Mouse (Mus musculus) stomach, embryonic 14.5 days (tissue): ENCODE results near the gene Agbl3. TPM values are rescaled to one million over a fixed set of nuclear protein-coding genes. Genes with fewer than 3 reads are reported as not detected.

Experiments
- ATAC-seq: fragments of 200-750 bp; cut with Nextera tagmentation; 2 replicates; pipeline ENCODE4 v1.8.0; 2017; ENCODE audit warnings: low read depth, moderate TSS enrichment; ENCODE audit not compliant: insufficient number of reproducible peaks, insufficient read depth, low FRiP score
- H3K27ac ChIP-seq: fragments of 300-500 bp; sonication (generic); 2 replicates; pipeline ENCODE4 v1.5.1; 2014; ENCODE audit warnings: mild to moderate bottlenecking, low read length, moderate library complexity, mixed read lengths
- H3K27me3 ChIP-seq: fragments of 300-500 bp; sonication (generic); 2 replicates; pipeline ENCODE4 v1.6.1; 2014; ENCODE audit warnings: low read length, control low read depth, mixed read lengths; ENCODE audit not compliant: control insufficient read depth, insufficient read depth
- H3K36me3 ChIP-seq: fragments of 300-500 bp; sonication (generic); 2 replicates; pipeline ENCODE4 v1.6.1; 2014; ENCODE audit warnings: mild to moderate bottlenecking, control low read depth, low read length, moderate library complexity, mixed read lengths; ENCODE audit not compliant: control insufficient read depth, insufficient read depth
- H3K4me1 ChIP-seq: fragments of 300-500 bp; sonication (generic); 2 replicates; pipeline ENCODE4 v1.6.1; 2014; ENCODE audit warnings: low read length, control low read depth, mixed read lengths; ENCODE audit not compliant: control insufficient read depth, insufficient read depth
- H3K4me2 ChIP-seq: fragments of 300-500 bp; sonication (generic); replicated peaks from 2 replicates; pipeline ENCODE4 v1.6.1; 2014; ENCODE audit warnings: low read depth, low read length, control low read depth
- H3K4me3 ChIP-seq: fragments of 300-500 bp; sonication (generic); 2 replicates; pipeline ENCODE4 v1.5.1; 2014; ENCODE audit warnings: low read depth, low read length, control low read depth
- H3K9ac ChIP-seq: fragments of 300-500 bp; sonication (generic); replicated peaks from 2 replicates; pipeline ENCODE4 v1.6.1; 2014; ENCODE audit warnings: low read depth, mild to moderate bottlenecking, control low read depth, low read length, moderate library complexity, mixed read lengths
- H3K9me3 ChIP-seq: fragments of 300-500 bp; sonication (generic); 2 replicates; pipeline ENCODE4 v1.6.1; 2016; ENCODE audit warnings: low read depth, low read length, control low read depth; ENCODE audit not compliant: control insufficient read depth
- WGBS: fragments of 180-500 bp; shearing (Covaris S2); extraction: QIAGEN DNeasy Blood & Tissue Kit; methylation state at CpG from one replicate; pipeline ENCODE4 v1.1.7; 2014; 5-methylcytosine and 5-hydroxymethylcytosine counted together
- polyA plus RNA-seq: library from polyadenylated mRNA; unstranded; fragments of >200 nt; fragmentation: Nextera tagmentation; extraction: Ambion mirVana; gene quantifications from 2 replicates; pipeline ENCODE4 v1.2.1, GENCODE M21; 2014

Gene Agbl3
- 6.9 and 8.5 TPM in 2 replicates for polyA plus RNA-seq

GRCm38 (mm10) chr6:34780231-34780942, at the start of gene Agbl3:
Gene Agbl3 (plus strand): TSS chr6:34780432.
- Histone ChIP-seq H3K4me1 (no peaks in the 10 kb centered on the region), H3K27ac (peak within 1 kb of the TSS; percentile 98), H3K4me3 (peak within 1 kb of the TSS; percentile 74), H3K27me3 (no peaks in the 10 kb centered on the region), H3K4me2 (peak within 1 kb of the TSS; percentile 66), H3K9ac (peak within 1 kb of the TSS; percentile 87), H3K36me3 (no peaks in the 10 kb centered on the region), H3K9me3 (no peaks in the 10 kb centered on the region)
- ATAC-seq = peak; percentile 92; the same call in 1 of the 2 replicates
- WGBS = under 1% methylated on average over 57 of the region's 81 CpGs

- Histone ChIP-seq H3K4me3 (no peak overlapping the region), H3K27ac (no peak overlapping the region), H3K36me3 (no peaks in the 10 kb centered on the region), H3K4me1 (peaks cover 33% of the 10 kb centered on the region), H3K4me2 (no peak overlapping the region), H3K9ac (no peak overlapping the region), H3K9me3 (no peaks in the 10 kb centered on the region), H3K27me3 (no peaks in the 10 kb centered on the region)
- ATAC-seq = no peak
- 72% methylated on average over 6 of the region's 6 CpGs for WGBS
Observed at GRCm38 (mm10) chr6:34731007-34731406, 49.2 kb upstream of the Agbl3 start.

GRCm38 (mm10) chr6:34731529-34731928, 48.7 kb upstream of the Agbl3 start:
- no peak overlapping the region for H3K4me2 ChIP-seq
- ATAC-seq = no peak
- 55% methylated on average over 9 of the region's 9 CpGs for WGBS

GRCm38 (mm10) chr6:34734940-34735695, 45.1 kb upstream of the Agbl3 start:
- Histone ChIP-seq H3K9ac (no peak overlapping the region), H3K4me1 (peaks cover 14% of the 10 kb centered on the region; the same call in 1 of the 2 replicates), H3K27ac (no peak overlapping the region), H3K27me3 (no peaks in the 10 kb centered on the region), H3K9me3 (no peaks in the 10 kb centered on the region), H3K36me3 (no peaks in the 10 kb centered on the region), H3K4me3 (no peak overlapping the region), H3K4me2 (no peak overlapping the region)
- no peak for ATAC-seq
- 75% methylated on average over 13 of the region's 13 CpGs for WGBS

More at GRCm38 (mm10) chr6:34731529-34731928, 48.7 kb upstream of the Agbl3 start:
- Histone ChIP-seq H3K27me3 (no peaks in the 10 kb centered on the region), H3K27ac (no peak overlapping the region), H3K4me1 (peaks cover 29% of the 10 kb centered on the region; the same call in 1 of the 2 replicates), H3K9me3 (no peaks in the 10 kb centered on the region), H3K9ac (no peak overlapping the region), H3K4me3 (no peak overlapping the region), H3K36me3 (no peaks in the 10 kb centered on the region)

GRCm38 (mm10) chr6:34736934-34737333, 43.3 kb upstream of the Agbl3 start:
- no peak for ATAC-seq
- no peaks in the 10 kb centered on the region for H3K27me3 ChIP-seq
- no peaks in the 10 kb centered on the region for H3K9me3 ChIP-seq
- H3K9ac ChIP-seq = no peak overlapping the region
- 0 out of 2 replicates have a peak, but pooled peaks cover 3% of the 10 kb centered on the region for H3K36me3 ChIP-seq
- 56% methylated on average over 2 of the region's 2 CpGs for WGBS
- H3K27ac ChIP-seq = no peak overlapping the region
- H3K4me3 ChIP-seq = no peak overlapping the region
- H3K4me2 ChIP-seq = no peak overlapping the region
- no peaks in the 10 kb centered on the region for H3K4me1 ChIP-seq

- Histone ChIP-seq H3K36me3 (peaks cover 16% of the 10 kb centered on the region), H3K4me2 (no peak overlapping the region), H3K4me1 (no peaks in the 10 kb centered on the region), H3K9ac (no peak overlapping the region), H3K27ac (no peak overlapping the region), H3K9me3 (no peaks in the 10 kb centered on the region), H3K4me3 (no peak overlapping the region), H3K27me3 (no peaks in the 10 kb centered on the region)
- 55% methylated on average over 4 of the region's 4 CpGs for WGBS
- no peak for ATAC-seq
Observed at GRCm38 (mm10) chr6:34743946-34744345, 36.3 kb upstream of the Agbl3 start.

- 0 out of 2 replicates have a peak, but pooled peaks cover 3% of the 10 kb centered on the region for H3K4me1 ChIP-seq
- peaks cover 16% of the 10 kb centered on the region for H3K36me3 ChIP-seq
Observed at GRCm38 (mm10) chr6:34747846-34748245, 32.4 kb upstream of the Agbl3 start.

GRCm38 (mm10) chr6:34748566-34748965, 31.7 kb upstream of the Agbl3 start:
- Histone ChIP-seq H3K4me3 (no peak overlapping the region), H3K9ac (no peak overlapping the region), H3K4me1 (0 out of 2 replicates have a peak, but pooled peaks cover 3% of the 10 kb centered on the region), H3K9me3 (no peaks in the 10 kb centered on the region), H3K27ac (no peak overlapping the region), H3K27me3 (no peaks in the 10 kb centered on the region), H3K4me2 (no peak overlapping the region), H3K36me3 (peaks cover 16% of the 10 kb centered on the region)
- ATAC-seq = no peak
- WGBS = 88% methylated on average over 11 of the region's 11 CpGs

More at GRCm38 (mm10) chr6:34747846-34748245, 32.4 kb upstream of the Agbl3 start:
- no peak overlapping the region for H3K4me2 ChIP-seq
- H3K4me3 ChIP-seq = no peak overlapping the region
- 72% methylated on average over 6 of the region's 6 CpGs for WGBS
- no peak for ATAC-seq
- no peaks in the 10 kb centered on the region for H3K27me3 ChIP-seq
- no peak overlapping the region for H3K27ac ChIP-seq
- H3K9me3 ChIP-seq = no peaks in the 10 kb centered on the region
- H3K9ac ChIP-seq = no peak overlapping the region
